Mouse (Mus musculus): ENCODE results near the gene Polr2b. TPM values are rescaled to one million over a fixed set of nuclear protein-coding genes. Genes with fewer than 3 reads are reported as not detected.
A peak's percentile ranks its signal among the peaks of the same experiment; 100 is the strongest.

The Polr2b gene
- 15.5 and 19.6 TPM in 2 replicates for polyA plus RNA-seq (2012; rRNA removed)

- peak; percentile 83 for DNase-seq (ENCODE audit: low read depth)
Observed at GRCm38 (mm10) chr5:77309924-77310772, at the start of gene Polr2b, which contains the start of gene Noa1. Gene Polr2b (plus strand): TSS chr5:77310147. Gene Noa1 (minus strand): TSS chr5:77310084.

GRCm38 (mm10) chr5:77261137-77261536 is 48.8 kb upstream of the Polr2b start:
- no peak for DNase-seq (ENCODE audit: low read depth)

- no peak for DNase-seq (ENCODE audit: low read depth)
Observed at GRCm38 (mm10) chr5:77262105-77262504, 47.8 kb upstream of the Polr2b start.

GRCm38 (mm10) chr5:77265081-77265670 is 44.8 kb upstream of the Polr2b start, which contains the start of gene Rest:
Gene Rest (plus strand): TSS chr5:77265491.
- DNase-seq (ENCODE audit: low read depth): no peak

GRCm38 (mm10) chr5:77265671-77266065 is 44.3 kb upstream of the Polr2b start:
- DNase-seq (ENCODE audit: low read depth): no peak

- no peak for DNase-seq (ENCODE audit: low read depth)
Observed at GRCm38 (mm10) chr5:77266066-77266885, 43.7 kb upstream of the Polr2b start.

- DNase-seq (ENCODE audit: low read depth): peak; percentile 26
Observed at GRCm38 (mm10) chr5:77266886-77267401, 43.0 kb upstream of the Polr2b start.

- DNase-seq (ENCODE audit: low read depth): no peak
Observed at GRCm38 (mm10) chr5:77267441-77267840, 42.5 kb upstream of the Polr2b start.

GRCm38 (mm10) chr5:77267957-77268624 is 41.9 kb upstream of the Polr2b start:
- DNase-seq (ENCODE audit: low read depth): no peak

- no peak for DNase-seq (ENCODE audit: low read depth)
Observed at GRCm38 (mm10) chr5:77269399-77269798, 40.5 kb upstream of the Polr2b start.

GRCm38 (mm10) chr5:77273151-77273550 is 36.8 kb upstream of the Polr2b start:
- DNase-seq (ENCODE audit: low read depth): no peak

- no peak for DNase-seq (ENCODE audit: low read depth)
Observed at GRCm38 (mm10) chr5:77275950-77276349, 34.0 kb upstream of the Polr2b start.

GRCm38 (mm10) chr5:77277204-77277603 is 32.7 kb upstream of the Polr2b start:
- no peak for DNase-seq (ENCODE audit: low read depth)

- DNase-seq (ENCODE audit: low read depth): no peak
Observed at GRCm38 (mm10) chr5:77281518-77282174, 28.3 kb upstream of the Polr2b start.

- no peak for DNase-seq (ENCODE audit: low read depth)
Observed at GRCm38 (mm10) chr5:77282242-77282641, 27.7 kb upstream of the Polr2b start.

GRCm38 (mm10) chr5:77285685-77286084 is 24.3 kb upstream of the Polr2b start:
- no peak for DNase-seq (ENCODE audit: low read depth)

- DNase-seq (ENCODE audit: low read depth): no peak
Observed at GRCm38 (mm10) chr5:77286904-77287303, 23.0 kb upstream of the Polr2b start.

GRCm38 (mm10) chr5:77287901-77288300 is 22.0 kb upstream of the Polr2b start:
- DNase-seq (ENCODE audit: low read depth): no peak

- DNase-seq (ENCODE audit: low read depth): no peak
Observed at GRCm38 (mm10) chr5:77289686-77290085, 20.3 kb upstream of the Polr2b start.

GRCm38 (mm10) chr5:77290606-77291005 is 19.3 kb upstream of the Polr2b start:
- no peak for DNase-seq (ENCODE audit: low read depth)
